Mouse (Mus musculus) thymus, postnatal 36 days (tissue): ENCODE measurements around the gene Nfib.

Experiments
- DNase-seq, 2 experiments: peaks; one replicate each; pipeline ENCODE4 v3.0.0; 2022; ENCODE audit warnings: mixed read lengths in 2 of 2

Gene Nfib

DNA sequence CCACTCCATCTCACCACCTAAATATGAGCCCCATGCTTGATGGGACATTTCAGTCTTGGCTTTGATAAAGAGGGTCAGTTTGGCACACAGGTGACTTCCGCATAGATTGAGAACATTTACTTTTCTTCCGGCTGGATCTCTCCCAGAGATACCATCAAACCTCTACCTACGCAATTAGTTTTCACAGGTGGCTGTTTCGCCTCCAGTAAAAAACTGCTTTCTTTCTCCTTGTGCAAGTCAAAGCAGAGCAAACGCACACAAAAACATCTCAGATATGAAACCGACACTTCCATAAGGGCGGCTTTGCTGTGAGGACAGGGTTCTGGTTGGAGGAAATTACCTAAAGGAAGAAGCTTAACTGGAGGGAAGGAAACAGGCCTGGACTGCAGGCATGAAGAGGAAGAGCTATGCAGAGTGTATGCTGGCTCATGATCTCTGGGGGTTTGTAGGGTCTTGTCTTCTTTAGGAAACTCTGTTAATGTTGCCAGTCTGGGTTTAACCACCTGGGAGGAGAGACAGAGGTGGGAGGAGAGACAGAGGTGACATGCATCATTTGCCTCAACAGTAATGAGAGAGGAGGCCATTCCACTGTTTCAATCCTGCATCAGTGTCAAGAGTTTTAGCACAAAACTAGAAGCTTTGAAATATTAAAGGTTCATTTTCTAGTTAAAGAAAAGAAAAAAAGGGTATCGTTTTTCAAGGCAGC is 249.8 kb downstream of the Nfib start:
- DNase-seq: no peak

DNA sequence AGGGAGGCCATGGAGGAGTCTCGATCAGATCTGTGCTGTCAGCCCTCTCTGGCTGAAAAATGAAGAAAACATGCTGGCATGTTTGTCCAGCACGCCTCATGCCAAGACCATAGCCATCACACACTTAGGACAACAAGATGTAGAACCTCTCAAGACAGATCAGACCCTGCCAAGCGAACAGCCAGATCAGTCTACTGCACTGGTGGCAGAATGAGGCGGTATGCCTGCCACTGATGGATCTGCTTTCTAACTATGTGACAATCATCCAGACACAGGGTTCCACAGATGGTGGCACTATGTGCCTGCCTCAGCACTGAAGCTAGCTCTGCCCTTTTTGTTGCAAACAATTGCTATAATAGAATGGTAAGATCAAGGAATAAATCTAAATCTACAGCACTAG is 250.6 kb downstream of the Nfib start:
- no peak for DNase-seq

DNA sequence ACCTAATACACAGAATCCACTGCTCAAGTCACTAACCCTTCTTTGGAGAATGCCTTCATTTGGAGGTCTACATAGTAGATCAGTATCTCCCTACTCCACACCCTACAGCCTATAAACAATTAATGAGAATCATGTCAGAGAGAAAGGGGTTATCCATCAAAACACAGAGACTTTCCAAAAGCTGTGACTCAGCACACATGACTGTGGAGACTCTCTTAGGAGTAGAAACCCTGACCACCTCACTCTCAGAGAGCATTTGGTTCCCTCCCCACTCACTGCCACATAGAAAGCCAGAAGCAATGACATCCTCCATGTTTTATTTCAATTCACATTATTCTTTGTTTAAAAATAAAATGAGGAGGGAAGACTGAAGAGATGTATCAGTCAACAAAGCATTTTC is 252.2 kb downstream of the Nfib start:
- no peak for DNase-seq

DNA sequence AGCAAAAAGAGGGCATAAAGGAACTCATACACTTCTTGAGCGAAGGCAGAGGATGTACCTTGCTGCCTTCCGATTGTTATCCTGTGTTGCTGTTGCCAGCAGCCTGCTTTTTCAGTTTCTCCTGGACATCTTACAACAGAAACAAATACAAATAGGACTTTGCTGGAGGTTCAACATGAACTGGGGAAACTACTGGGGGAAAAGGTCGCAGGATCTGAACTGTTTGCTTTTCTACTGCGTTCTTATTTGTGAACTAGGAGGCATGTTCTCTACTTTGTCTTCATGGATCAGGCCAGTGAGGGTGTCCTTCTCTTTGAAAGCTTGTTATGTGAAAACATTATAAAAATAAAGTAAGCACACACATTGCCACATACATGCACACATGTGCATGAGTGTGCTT is 252.6 kb downstream of the Nfib start:
- DNase-seq: no peak

DNA sequence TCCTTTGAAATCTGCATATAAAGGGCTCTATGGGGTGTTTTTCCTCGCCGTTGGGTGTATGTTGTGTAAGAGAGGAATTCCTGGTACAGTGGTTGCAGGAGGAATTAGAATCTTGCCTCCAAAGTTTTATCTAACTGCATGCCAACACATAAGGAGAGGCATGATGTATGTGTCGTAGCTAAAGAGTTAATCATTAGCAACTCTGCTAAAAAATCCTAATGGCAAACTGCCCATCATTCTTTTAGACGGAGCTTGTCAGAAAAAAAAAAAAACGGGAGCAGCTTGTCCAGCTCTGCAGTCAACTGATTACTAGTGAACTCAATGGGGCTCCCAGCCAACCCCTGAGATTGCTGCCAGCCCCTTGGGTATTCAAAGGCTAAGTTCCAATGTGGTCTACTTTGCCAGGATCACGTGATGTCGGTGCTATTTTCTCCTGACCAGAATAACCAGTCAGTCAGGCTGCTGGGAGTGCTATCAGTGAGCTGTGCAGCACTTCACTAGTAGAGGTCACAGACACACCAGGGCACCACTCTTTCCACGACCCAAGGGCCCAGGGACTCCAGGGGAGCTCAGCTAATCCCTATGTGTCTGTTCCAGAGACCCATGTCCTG is 258.4 kb downstream of the Nfib start:
- no peak for DNase-seq

DNA sequence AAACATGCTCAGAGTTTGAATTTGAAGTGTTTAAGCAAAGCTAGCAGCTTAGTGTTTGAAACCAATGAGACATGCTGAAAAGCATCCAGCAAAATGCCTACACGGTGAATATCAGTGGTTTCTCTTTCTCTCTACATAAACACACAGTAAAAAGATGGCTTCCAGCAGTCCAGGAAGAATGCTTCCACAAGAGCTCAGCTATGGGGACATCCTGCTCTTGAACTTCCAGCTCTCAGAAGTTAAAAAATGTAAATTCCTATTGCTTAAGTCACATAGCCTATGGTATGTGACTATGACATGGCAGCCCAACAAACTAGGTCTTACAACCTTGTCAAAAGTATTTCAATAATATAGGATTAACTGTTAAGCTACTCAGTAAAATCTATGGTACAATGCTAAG is 261.5 kb downstream of the Nfib start:
- no peak for DNase-seq

DNA sequence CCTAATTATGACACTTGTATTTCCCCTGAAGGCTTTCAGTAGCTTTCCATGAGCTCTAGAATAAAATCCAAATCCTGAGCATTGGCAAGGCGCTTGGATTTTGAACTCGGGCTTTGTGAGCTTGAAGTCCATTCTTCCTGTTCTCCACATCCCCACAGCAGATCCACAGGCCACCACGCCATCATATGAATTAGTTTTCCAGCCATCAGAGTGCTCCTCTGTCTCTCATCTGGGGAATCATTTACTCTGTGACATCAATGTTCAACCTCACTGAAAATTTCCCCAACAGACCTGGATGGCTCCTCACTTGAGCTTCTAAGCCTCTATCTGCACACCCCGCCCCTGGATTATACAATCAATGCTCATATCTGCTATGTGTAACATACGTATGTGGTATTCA is 262.1 kb downstream of the Nfib start:
- DNase-seq: no peak

DNA sequence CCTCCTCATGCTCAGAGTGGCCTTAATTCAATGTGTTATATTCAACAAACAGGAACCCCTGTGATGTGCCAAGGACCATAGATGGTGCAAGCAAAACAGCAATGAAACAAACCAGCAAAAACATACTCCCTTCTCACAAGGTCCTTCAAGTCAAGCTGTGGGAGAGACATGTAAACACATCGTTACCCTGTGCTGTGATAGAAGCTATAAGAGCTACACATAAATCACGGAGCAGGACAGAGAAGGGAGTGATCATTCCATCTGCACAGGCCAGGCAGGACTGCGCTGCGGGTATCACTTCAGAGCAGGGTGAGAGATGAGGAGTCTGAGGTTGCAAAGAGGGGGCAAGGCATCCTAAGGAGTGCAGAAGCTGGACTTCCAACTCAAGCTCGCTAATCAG is 262.5 kb downstream of the Nfib start:
- no peak for DNase-seq

DNA sequence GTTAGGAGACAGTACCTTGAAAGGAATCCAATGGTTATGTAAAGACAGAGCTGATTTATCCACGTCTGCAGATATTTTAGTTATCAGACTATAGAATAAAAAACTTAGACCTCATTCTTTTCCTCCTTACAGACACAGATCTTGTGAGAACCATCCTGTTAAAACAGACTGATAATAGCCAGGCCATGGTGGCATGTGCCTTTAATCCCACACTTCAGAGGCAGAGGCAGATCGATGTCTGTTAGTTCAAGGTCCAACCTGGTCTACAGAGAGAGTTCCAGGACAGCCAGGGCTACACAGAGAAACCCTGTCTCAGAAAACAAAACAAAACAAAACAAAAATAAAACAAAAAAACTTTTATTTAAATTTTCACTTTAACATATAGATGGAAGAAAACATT is 264.9 kb downstream of the Nfib start:
- no peak for DNase-seq

DNA sequence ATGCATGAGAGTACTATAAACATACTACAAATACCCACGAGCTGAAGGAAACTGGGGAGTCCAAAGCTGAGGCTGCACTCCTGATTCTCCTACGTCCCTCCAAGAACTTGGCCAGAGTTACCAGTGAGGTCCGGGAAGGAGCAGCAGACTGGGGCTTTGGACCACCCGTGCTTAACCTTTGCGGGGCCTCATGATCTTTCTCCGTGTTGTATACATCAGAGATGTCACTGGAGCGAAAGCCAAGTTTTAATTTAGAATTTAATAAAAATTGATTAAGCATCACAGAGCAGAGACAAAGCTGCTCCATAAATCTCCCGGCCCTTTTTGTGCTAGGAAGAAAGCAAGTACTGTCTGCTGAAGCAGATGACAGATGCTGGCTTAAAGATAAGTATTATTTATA is 265.7 kb downstream of the Nfib start:
- DNase-seq: no peak

DNA sequence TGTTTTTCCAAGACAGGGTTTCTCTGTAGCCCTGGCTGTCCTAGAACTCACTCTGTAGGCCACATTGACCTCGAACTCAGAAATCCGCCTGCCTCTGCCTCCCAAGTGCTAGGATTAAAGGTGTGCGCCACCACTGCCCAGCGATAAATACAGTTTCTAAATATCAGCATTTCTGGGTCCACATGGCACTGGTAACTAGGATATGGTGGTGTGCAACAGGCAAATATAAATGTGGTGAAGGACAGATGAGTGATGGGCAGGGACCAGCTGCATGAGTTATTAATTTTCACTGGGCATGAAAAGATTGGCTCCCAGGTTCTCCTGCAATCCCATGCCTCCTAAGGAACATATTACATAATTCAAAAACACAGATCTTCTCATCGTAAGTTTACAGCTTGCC is 266.9 kb downstream of the Nfib start:
- no peak for DNase-seq

DNA sequence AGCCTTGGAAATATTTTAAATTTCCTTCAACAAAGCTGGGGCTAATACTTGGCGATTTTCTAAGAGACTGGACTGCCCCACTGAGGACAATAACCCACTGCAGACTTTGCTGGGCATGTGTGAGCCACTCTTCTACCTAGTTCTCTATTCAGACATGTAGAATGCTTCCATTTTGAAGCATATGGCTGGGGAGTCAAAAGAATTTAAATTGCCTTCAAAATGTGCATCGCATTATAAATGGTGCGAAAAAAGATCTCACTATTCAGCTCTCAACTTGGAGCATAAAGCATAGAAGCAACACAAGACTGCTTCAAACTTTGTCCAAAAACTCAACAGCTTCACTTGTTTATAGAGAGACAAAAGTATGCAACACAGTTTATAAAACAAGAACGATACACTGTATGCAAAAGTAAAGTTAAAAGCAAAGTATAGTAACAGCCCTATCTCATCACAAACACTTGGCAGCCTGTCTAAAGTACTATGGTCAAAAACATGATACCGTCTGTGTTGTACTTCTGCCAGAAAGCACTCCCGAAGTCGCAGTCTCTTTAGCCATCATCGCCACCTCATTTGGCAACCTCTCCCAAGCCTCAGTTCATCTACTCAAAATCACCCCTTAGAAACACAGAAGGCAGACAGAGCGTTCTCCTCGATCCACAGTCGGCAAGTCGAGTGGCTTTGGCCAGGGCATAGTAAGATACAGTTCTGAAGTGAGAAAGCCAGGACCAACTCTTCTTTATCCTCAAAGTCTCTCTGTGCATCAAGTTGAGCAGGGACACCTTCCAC is 267.8 kb downstream of the Nfib start:
- no peak for DNase-seq

DNA sequence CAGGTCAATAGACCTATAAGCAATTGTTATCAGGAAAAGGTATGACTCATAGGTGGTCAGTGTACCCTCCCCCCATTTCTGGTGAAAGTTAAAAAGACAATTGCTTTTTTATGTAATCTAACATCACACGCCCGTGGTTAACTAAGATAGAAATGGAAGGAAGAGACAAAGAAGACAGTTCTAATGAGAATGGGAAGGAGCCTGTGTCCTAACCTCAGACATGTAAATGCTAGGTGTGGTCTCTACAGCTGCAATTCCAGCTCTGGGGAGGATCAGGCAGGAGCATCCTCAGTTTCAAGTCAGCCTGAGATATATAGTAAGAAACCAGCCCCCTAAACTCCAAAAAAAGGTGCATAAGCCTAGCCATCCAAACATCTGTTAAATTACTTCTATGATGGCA is 268.9 kb downstream of the Nfib start:
- no peak for DNase-seq

DNA sequence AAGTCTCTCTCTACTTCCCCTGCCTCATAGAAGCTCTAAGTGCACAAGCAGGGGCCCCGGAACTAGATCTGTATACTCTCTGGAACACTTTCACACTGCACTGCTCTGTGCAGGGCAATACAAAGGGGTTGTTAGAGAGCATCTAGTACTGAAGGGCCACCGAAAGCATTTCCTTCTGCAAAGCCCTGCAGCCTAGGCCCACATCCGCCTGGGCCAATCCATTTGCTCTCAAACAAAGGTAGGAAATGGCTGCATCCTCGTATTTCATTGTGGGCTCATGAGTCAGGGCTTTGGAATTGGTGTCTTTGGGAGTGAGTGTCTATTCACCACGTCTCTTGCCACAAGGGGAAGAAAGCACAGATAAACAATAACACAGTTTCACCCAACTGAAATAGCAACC is 269.8 kb downstream of the Nfib start:
- DNase-seq: no peak

DNA sequence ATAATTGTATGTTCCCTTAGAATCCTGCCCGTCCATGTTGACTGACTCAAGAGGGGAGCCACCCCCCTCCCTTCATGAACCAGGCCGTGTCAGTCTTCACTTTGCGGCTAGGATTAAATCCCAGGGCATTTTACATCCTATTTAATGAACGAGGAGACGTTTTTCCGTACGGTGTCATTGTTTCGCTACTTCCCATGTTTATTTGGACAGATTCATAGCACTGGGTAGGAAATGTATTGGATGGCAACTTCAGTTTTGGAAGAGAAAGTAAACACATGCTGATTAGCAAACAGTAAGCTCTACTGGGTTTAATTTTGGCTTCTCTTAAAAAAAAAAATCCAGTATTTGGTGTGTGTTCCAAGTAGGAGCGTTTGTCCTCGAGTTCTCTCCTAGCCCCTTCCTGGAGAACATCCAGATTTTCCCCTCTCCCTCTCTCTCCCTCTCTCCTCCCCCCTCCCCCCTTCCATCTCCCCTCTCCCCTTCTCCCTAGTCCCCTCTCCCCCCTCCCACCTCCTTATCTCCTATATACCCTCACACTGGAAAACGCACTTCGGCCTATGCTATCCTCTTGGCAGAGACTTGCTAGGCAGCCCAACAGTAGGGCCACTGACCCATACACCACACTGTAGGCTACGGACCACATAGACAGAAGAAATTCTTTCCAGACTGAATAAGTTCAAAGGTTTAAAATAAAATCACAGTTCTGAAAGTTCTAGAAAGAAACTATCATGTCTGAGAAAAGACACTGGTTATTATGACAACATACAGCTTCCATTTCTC is 271.4 kb downstream of the Nfib start:
- no peak for DNase-seq

DNA sequence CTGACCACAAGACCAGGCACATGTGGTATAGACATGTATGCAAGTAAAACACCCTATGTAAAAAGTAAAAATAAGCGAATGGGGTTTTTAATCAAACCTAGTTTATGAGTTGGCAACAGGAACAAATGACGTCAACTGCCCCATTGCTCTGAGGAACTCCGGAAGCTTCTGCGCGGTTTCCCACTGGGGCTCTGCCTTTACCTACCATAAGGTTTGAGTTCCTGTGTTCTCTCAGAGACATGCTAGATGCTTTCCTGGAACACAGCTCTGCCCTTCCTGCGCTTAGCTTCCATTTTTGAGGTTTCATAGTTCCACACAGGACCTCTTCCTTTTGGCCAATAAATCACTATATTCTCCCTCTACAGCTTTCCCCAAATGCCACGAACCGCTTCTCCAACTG is 273.7 kb downstream of the Nfib start:
- no peak for DNase-seq

DNA sequence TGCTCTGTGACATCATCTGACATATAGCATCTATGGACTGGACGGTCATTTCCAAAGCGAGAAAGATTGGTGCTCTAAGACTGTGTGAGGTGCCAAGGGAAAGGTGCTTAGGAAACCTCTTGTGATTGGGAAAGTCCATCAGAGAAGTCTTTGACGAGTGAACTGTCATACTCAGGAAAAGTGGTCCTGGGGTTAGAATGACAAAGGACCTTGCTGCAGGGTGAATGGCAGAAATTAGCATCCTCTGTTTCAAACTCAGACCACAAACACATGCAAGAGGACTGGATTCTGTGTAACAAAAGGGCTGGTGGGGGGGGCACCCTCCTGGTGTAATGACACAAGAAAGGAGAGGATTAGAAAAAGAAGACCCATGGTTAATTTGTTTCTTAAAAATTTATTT is 274.7 kb downstream of the Nfib start:
- no peak for DNase-seq

DNA sequence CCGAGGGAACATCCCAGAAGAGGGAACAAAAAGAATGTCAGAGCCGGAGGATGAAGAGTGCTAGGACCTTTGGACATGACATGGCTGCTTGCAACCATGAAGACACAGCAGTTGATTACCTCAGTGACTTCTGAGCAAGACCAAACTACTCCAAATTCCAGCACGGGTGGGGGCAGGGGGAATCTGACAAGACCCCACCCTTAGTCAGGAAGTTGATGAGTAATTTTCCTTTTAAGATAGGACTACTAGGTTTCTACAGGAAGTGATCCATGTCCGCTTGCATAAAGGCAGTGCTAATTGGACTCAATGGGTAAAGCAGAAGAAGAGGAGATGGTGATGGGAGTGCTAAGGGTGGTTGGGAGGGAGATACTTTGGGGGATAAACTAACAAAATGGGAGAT is 279.3 kb downstream of the Nfib start:
- DNase-seq: no peak

DNA sequence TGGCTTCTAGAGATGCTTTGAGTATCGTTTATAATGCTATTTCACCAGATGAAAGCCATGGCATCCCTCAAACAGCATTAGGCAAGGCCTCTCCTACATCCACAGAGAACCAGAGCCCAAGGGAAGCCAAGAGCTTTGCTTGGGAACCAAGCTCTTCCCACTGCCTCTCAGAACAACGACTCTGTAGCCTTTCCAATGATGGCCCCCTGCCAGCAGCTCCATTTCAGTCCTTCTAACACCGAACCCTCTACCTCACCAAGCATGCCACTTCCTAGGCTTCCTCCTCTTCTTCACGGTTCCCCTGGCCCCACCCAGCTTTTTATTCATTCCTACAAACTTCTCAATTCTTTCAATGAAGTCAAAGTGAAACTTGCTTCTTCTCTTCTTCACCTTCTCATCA is 287.3 kb downstream of the Nfib start:
- no peak for DNase-seq

DNA sequence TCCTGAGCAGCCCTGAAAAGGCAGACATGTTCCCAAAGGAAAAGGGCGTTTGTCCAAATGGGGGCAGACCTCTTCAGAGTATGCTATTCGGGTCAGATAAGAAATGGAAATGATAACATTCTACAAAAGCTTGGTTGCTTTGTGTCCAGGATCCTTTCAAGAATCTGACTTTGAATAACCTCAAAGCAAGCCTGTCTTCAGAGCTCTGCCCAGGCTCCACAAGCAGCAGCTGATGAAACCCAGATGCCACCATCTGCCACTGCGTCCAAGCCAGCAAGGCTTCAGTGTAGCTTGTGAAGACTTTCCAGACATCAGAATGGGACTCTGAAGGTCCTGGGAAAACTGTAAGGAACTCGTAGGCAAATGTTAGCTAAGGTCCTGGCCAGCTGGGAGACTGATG is 289.7 kb downstream of the Nfib start:
- no peak for DNase-seq

DNA sequence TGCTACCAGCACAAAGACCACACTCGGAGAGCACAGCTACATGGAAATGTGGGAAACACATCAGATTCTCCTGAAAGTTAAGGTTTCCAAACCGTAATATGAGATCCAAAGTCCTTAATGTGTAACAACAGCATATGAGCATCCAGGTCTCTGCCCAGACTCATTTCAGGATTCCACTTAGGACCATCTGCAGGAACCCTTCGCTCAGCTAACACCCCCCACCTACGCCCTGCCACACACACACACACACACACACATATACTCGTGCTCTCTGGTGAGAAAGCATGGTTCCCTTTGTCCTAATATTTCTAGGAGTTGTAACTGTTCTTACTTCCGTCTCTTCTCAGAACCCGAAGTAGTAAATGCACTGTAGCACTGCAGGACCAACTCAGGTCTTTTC is 292.9 kb downstream of the Nfib start:
- DNase-seq: no peak

DNA sequence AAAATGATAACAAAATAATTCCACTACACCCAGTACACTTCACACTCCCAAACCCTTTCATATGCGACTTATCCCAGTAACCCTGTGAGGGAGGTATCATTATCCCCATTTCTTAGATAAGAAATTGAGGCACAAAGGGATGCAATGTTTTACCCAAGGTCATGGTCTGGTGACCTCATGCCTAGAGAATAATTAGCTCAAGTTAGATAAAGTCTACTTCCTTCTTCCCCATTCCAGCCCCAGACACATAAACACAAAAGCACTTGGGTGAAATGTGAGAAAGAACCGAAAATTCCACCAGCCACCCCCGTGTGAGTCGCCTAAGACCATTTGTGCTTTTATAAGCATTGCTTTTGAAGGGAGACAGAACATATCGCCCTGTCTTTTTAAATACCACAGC is 293.6 kb downstream of the Nfib start:
- no peak for DNase-seq
